Mouse (Mus musculus): Measurements from ENCODE around the gene Lbhd1. TPM values are rescaled to one million over a fixed set of nuclear protein-coding genes. Genes with fewer than 3 reads are reported as not detected.
"Not testable (repeated sequence)": the region's sequence is repeated elsewhere in the genome, so short reads cannot be mapped to it uniquely, and the experiment has no call there.

Lbhd1 gene
- polyA plus RNA-seq, 1 experiment from 2014 or later: 40.0 TPM

DNA sequence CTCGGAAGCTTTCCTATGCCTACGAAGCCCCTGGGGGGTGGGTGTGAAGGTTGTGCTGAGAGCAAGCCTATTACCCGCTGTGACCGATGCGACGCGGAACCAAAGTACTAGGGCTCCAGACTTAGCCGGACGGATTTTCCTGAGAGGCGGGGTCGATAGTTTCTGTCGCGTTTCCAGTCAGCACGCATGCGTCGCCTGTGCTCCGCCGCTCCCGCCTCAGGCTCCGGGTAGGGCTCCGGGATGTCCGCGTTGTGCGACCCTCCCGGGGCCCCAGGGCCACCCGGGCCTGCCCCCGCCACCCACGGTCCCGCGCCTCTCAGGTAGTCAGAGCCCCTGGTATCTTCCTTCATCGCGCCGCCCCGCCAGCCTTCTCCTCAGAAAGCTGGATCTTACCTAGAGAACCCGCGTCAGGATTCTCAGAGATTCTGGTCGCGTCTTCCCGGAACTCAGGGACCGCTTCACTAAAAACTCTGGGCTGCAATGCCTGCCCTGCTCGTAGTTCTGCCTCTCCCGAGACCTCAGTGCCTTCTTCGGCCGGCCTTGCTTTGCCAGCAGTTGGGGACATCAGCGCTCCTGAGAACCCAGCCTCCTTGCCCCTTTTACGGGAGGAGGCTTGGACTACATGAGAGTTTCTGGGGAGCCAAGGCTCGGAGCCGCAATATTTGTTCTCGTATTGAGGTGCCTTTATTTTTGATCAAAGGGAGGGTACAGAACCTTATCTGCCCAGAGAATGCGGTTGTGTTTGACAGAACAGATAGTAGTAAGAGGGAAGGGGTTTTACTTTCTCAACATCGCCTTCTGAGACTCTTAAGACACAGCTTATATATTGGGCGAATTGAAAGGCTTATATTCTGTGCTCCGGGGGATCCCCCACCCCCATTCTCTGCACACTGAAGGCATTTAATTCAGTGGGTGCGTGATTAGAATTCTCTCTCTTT, 9.6 kb downstream of the Lbhd1 start, which contains the start of gene Ints5:
TSS of gene Ints5 (plus strand) at position 177 of the 938 bp plus-strand sequence.
- peak within 1 kb of the TSS; percentile 91 for H3K27ac ChIP-seq (ENCODE audit: low read length)
- no peaks in the 10 kb centered on the region for H3K36me3 ChIP-seq (ENCODE audit: insufficient read depth, low read length)
- no peaks in the 10 kb centered on the region for H3K27me3 ChIP-seq (replicated peaks; ENCODE audit: insufficient read depth, low read length)
- H3K9me3 ChIP-seq (ENCODE audit: low read length): no peaks in the 10 kb centered on the region
- ATAC-seq (peak; percentile 50), DNase-seq (ENCODE audit: low spot score) (peak; percentile 92)
- peak within 1 kb of the TSS; percentile 95 for H3K4me2 ChIP-seq (replicated peaks; ENCODE audit: low read depth, low read length)
- TF ChIP-seq CTCF (IDR thresholded peaks at IDR 0.05): no peak
- TF ChIP-seq EP300 (IDR thresholded peaks at IDR 0.05): no peak
- peak within 1 kb of the TSS; percentile 81 for H3K9ac ChIP-seq (replicated peaks; ENCODE audit: low read depth)
- peak within 1 kb of the TSS; percentile 88 for H3K4me3 ChIP-seq (ENCODE audit: low read depth, low read length)
- peaks cover 4% of the 10 kb centered on the region; the same call in 1 of the 2 replicates for H3K4me1 ChIP-seq (ENCODE audit: insufficient read depth, low read depth, low read length)
- WGBS: 1% methylated on average over 54 of the region's 54 CpGs

DNA sequence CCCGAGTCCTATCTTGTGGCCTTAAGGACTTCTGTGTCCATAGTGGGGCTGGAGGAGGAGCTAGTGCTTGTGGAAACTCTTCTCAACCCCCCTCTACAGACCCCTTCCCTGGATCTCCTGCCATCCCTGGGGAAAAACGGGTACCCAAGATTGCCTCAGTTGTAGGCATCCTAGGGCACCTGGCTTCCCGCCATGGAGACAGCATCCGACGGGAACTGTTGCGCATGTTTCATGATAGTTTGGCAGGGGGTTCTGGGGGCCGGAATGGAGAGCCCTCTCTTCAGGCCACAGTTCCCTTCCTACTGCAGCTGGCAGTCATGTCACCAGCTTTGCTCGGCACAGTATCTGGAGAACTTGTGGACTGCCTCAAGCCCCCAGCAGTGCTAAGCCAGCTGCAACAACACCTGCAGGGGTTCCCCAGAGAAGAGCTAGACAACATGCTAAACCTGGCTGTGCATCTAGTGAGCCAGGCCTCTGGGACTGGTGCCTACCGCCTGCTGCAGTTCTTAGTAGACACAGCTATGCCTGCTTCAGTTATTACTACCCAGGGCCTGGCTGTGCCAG, 11.9 kb downstream of the Lbhd1 start:
- H3K4me3 ChIP-seq (ENCODE audit: low read depth, low read length): no peak overlapping the region
- ATAC-seq (no peak), DNase-seq (ENCODE audit: low spot score) (no peak)
- H3K4me1 ChIP-seq (ENCODE audit: insufficient read depth, low read depth, low read length): peaks cover 6% of the 10 kb centered on the region; the same call in 1 of the 2 replicates
- H3K27me3 ChIP-seq (replicated peaks; ENCODE audit: insufficient read depth, low read length): no peaks in the 10 kb centered on the region
- H3K27ac ChIP-seq (ENCODE audit: low read length): no peak overlapping the region
- H3K4me2 ChIP-seq (replicated peaks; ENCODE audit: low read depth, low read length): no peak overlapping the region
- H3K9ac ChIP-seq (replicated peaks; ENCODE audit: low read depth): no peak overlapping the region
- 89% methylated on average over 9 of the region's 9 CpGs for WGBS
- no peak for TF ChIP-seq CTCF (IDR thresholded peaks at IDR 0.05)
- no peak for TF ChIP-seq EP300 (IDR thresholded peaks at IDR 0.05)
- H3K36me3 ChIP-seq (ENCODE audit: insufficient read depth, low read length): no peaks in the 10 kb centered on the region
- no peaks in the 10 kb centered on the region for H3K9me3 ChIP-seq (ENCODE audit: low read length)

DNA sequence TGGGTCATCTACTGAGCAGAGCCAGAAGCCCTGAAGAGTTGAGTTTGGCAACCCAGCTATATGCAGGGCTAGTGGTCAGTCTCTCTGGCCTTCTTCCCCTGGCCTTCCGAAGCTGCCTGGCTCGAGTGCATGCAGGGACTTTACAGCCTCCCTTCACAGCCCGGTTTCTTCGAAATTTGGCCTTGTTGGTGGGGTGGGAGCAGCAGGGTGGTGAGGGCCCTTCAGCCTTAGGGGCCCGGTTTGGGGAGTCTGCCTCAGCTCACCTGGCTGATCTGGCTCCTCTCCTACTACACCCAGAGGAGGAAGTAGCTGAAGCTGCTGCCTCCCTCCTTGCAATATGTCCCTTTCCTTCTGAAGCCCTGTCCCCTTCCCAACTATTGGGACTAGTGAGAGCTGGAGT, 12.7 kb downstream of the Lbhd1 start:
- not testable (repeated sequence) for H3K36me3 ChIP-seq (ENCODE audit: insufficient read depth, low read length); H3K4me1 ChIP-seq (ENCODE audit: insufficient read depth, low read depth, low read length); DNase-seq (ENCODE audit: low spot score); H3K4me2 ChIP-seq (replicated peaks; ENCODE audit: low read depth, low read length); ATAC-seq; H3K9me3 ChIP-seq (ENCODE audit: low read length); H3K9ac ChIP-seq (replicated peaks; ENCODE audit: low read depth); H3K4me3 ChIP-seq (ENCODE audit: low read depth, low read length); H3K27me3 ChIP-seq (replicated peaks; ENCODE audit: insufficient read depth, low read length); H3K27ac ChIP-seq (ENCODE audit: low read length)
- WGBS: 77% methylated on average over 5 of the region's 5 CpGs

DNA sequence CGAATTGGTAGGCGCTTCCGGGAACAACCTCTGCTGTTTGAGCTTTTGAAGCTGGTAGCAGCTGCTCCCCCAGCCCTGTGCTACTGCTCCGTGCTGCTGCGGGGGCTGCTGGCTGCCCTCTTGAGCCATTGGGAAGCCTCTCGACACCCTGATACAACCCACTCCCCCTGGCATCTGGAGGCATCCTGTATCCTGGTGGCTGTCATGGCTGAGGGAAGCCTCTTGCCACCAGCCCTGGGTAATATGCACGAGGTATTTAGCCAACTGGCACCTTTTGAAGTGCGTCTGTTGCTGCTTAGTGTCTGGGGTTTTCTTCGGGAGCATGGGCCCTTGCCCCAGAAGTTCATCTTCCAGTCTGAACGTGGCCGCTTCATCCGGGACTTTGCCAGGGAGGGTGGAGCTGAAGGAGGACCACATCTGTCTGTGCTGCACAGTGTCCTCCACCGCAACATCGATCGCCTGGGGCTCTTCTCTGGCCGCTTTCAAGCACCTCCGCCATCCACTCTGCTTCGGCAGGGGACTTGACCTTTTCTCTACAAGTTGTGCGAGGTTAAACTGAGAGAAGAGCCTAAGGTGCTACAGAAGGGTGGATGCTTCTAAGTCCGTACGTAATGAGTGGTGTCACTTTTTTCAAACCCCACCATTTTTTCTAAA, 13.8 kb downstream of the Lbhd1 start:
- WGBS: 16% methylated on average over 21 of the region's 21 CpGs
- Histone ChIP-seq H3K4me2 (replicated peaks; ENCODE audit: low read depth, low read length) (peak overlapping the region; percentile 92), H3K9ac (replicated peaks; ENCODE audit: low read depth) (peak overlapping the region; percentile 50), H3K4me3 (ENCODE audit: low read depth, low read length) (peak overlapping the region; percentile 95), H3K27ac (ENCODE audit: low read length) (peak overlapping the region; percentile 59)
- not testable (repeated sequence) for H3K27me3 ChIP-seq (replicated peaks; ENCODE audit: insufficient read depth, low read length); H3K36me3 ChIP-seq (ENCODE audit: insufficient read depth, low read length); H3K4me1 ChIP-seq (ENCODE audit: insufficient read depth, low read depth, low read length); DNase-seq (ENCODE audit: low spot score); H3K9me3 ChIP-seq (ENCODE audit: low read length)
- ATAC-seq: peak; percentile 45

DNA sequence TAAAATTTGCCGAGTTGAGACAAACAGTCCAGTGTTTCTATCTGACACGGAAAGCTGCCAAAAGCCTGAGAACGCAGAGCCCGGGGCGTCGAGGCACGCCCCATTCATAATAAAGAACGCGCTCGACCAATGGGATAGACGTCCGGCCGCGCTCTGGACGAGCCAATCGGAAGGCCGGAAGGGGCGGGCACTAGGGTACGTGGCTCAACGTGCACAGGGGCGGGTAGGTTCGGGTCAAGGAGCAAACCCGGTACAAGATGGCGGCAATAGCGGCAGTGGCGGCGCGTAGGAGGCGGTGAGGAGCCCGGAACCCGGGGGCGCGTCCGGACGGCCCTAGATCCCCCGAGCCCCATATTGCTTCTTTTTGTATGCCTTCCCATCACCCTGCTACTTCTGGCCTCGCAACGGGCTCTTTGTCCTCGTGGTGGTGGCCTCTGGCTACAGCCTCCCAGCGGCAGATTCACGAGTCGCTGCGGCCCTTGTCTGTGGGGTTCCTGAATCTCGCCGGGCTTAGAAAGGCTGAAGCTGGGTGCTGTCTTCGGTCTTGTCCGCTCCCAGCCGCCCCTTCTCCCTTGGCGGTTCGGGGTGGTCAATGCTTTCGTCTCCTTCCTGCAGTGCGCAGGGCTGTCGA, 14.4 kb downstream of the Lbhd1 start, which contains the start of gene Ganab:
TSS of gene Ganab (plus strand) at position 207 of the 631 bp plus-strand sequence.
- WGBS: 2% methylated on average over 53 of the region's 53 CpGs
- TF ChIP-seq EP300 (IDR thresholded peaks at IDR 0.05) (no peak), CTCF (IDR thresholded peaks at IDR 0.05) (peak; percentile 40)
- no peaks in the 10 kb centered on the region for H3K36me3 ChIP-seq (ENCODE audit: insufficient read depth, low read length)
- peak; percentile 100 for ATAC-seq
- peak within 1 kb of the TSS; percentile 95 for H3K4me3 ChIP-seq (ENCODE audit: low read depth, low read length)
- peak within 1 kb of the TSS; percentile 88 for H3K27ac ChIP-seq (ENCODE audit: low read length)
- no peaks in the 10 kb centered on the region for H3K27me3 ChIP-seq (replicated peaks; ENCODE audit: insufficient read depth, low read length)
- DNase-seq (ENCODE audit: low spot score): peak; percentile 99
- H3K4me1 ChIP-seq (ENCODE audit: insufficient read depth, low read depth, low read length): peaks cover 6% of the 10 kb centered on the region; the same call in 1 of the 2 replicates
- H3K9me3 ChIP-seq (ENCODE audit: low read length): no peaks in the 10 kb centered on the region
- H3K4me2 ChIP-seq (replicated peaks; ENCODE audit: low read depth, low read length): peak within 1 kb of the TSS; percentile 92
- peak within 1 kb of the TSS; percentile 91 for H3K9ac ChIP-seq (replicated peaks; ENCODE audit: low read depth)

Data from lung, postnatal 0 days (tissue).